Mouse (Mus musculus) heart, embryonic 13.5 days (tissue): Measurements from ENCODE around the gene Ddx11. TPM values are rescaled to one million over a fixed set of nuclear protein-coding genes. Genes with fewer than 3 reads are reported as not detected.

Experiments
- ATAC-seq: fragments of 200-750 bp; cut with Nextera tagmentation; 2 replicates; pipeline ENCODE4 v1.8.0; 2017; ENCODE audit warnings: moderate TSS enrichment; ENCODE audit not compliant: insufficient number of reproducible peaks, low FRiP score, low TSS enrichment; ENCODE audit errors: extremely low read depth
- H3K27ac ChIP-seq: fragments of 300-500 bp; sonication (generic); replicated peaks from 2 replicates; pipeline ENCODE4 v1.5.1; 2015; ENCODE audit warnings: moderate library complexity, mild to moderate bottlenecking, inconsistent platforms
- H3K27me3 ChIP-seq: fragments of 300-500 bp; sonication (generic); replicated peaks from 2 replicates; pipeline ENCODE4 v1.6.1; 2015; ENCODE audit warnings: mild to moderate bottlenecking, inconsistent platforms
- H3K36me3 ChIP-seq: fragments of 300-500 bp; sonication (generic); 2 replicates; pipeline ENCODE4 v1.6.1; 2015; ENCODE audit warnings: mild to moderate bottlenecking, inconsistent platforms
- H3K4me1 ChIP-seq: fragments of 300-500 bp; sonication (generic); 2 replicates; pipeline ENCODE4 v1.6.1; 2015; ENCODE audit warnings: inconsistent platforms
- H3K4me2 ChIP-seq: fragments of 300-500 bp; sonication (generic); 2 replicates; pipeline ENCODE4 v1.6.1; 2015; ENCODE audit warnings: inconsistent platforms, mild to moderate bottlenecking, moderate library complexity
- H3K4me3 ChIP-seq: fragments of 300-500 bp; sonication (generic); 2 replicates; pipeline ENCODE4 v1.5.1; 2015; ENCODE audit warnings: moderate library complexity, mild to moderate bottlenecking, inconsistent platforms
- H3K9ac ChIP-seq: fragments of 300-500 bp; sonication (generic); 2 replicates; pipeline ENCODE4 v1.6.1; 2015; ENCODE audit warnings: inconsistent platforms, mild to moderate bottlenecking, moderate library complexity
- H3K9me3 ChIP-seq: fragments of 300-500 bp; sonication (generic); 2 replicates; pipeline ENCODE4 v1.6.1; 2016; ENCODE audit warnings: inconsistent platforms
- WGBS: fragments of 180-500 bp; shearing (Covaris S2); methylation state at CpG from one replicate; pipeline ENCODE4 v1.1.7; 2015; ENCODE audit warnings: mixed read lengths; 5-methylcytosine and 5-hydroxymethylcytosine counted together
- polyA plus RNA-seq: library from polyadenylated mRNA; unstranded; fragments of >200 nt; fragmentation: Nextera tagmentation; extraction: Ambion mirVana; gene quantifications from 2 replicates; pipeline ENCODE4 v1.2.1, GENCODE M21; 2015

The Ddx11 gene
- polyA plus RNA-seq, result 12.6 and 12.7 TPM in 2 replicates

DNA sequence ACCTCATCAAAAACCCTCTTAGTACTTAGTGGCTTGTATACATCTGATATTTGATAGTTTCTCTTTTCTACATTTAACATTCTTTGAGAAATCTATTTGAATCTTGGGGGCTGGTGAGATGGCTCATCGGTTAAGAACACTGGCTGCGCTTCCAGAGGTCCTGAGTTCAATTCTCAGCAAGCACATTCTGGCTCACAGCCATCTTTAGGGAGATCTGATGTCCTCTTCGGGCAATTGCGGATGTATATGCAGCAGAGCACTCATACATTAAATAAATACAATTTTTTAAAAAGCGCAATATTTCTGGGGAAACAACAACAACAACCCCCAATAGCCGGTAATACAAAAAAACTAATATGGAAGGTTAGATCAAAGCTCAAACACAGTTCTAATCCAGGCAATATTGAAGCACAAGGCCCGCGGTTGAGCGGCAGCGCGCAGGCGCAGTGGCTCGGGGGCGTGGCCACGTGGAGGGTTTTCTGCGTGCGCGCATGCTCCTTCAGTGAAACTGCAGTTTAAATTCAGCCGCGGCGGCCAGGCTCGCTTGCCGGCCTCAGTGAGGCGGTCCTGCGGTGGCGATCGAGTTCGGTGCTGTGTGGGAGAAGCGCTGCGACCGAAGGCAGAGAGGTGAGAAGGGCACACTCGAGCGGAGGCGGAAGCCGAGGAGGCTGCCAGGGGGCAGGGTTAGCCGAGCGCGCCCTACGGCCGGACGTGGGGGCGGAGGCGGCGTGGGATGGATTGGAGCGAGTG, at the start of gene Ddx11:
TSS of gene Ddx11 (plus strand) at position 455 of the 750 bp plus-strand sequence.
- H3K4me2 ChIP-seq, result peak within 1 kb of the TSS; percentile 74
- H3K27me3 ChIP-seq, result no peaks in the 10 kb centered on the region
- peak within 1 kb of the TSS; percentile 91 for H3K27ac ChIP-seq
- H3K4me3 ChIP-seq, result peak within 1 kb of the TSS; percentile 88
- no peaks in the 10 kb centered on the region for H3K9me3 ChIP-seq
- ATAC-seq, result peak; percentile 80
- 6% methylated on average over 45 of the region's 45 CpGs for WGBS
- H3K36me3 ChIP-seq, result peaks cover 46% of the 10 kb centered on the region
- H3K9ac ChIP-seq, result peak within 1 kb of the TSS; percentile 88
- H3K4me1 ChIP-seq, result peaks cover 18% of the 10 kb centered on the region

DNA sequence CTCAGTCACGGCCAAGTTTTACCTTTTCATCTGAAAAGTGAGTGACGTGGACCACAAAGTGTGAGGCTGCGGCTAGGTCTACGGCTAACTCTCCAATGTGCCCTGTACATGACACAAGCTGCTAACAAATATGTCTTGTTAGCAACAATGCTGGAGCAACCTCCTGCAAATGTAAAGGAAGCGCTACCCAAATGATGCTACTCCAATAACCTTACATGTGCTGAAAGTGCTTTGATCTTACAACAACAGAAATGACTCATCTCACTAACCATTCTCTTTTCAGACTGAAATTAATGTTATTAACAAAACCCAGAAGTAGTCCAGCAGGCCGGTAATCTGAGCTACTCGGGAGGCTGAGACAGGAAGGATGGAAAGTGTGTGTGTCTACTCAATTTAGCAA, 49.3 kb upstream of the Ddx11 start:
- Histone ChIP-seq H3K27me3 (no peaks in the 10 kb centered on the region), H3K9me3 (no peaks in the 10 kb centered on the region), H3K4me1 (peaks cover 20% of the 10 kb centered on the region), H3K9ac (no peak overlapping the region), H3K4me2 (no peak overlapping the region), H3K4me3 (no peak overlapping the region), H3K36me3 (peaks cover 11% of the 10 kb centered on the region), H3K27ac (no peak overlapping the region)
- no peak for ATAC-seq
- 87% methylated on average over 7 of the region's 7 CpGs for WGBS

DNA sequence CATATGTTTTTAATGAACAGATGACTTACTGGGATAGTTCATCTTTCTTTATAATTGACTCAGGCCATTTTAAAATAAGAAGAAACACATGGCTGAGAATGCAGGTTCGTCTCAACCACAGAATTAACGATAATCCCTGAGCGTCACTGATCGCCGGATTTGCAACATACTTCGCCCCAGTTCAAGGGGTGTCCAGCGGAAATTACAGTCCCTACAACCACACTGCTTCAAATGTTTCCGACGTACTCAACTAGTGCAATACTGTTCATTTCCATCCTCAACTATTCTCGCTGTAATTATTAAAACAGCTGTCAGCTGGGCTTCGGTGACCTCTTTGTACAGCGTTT, 47.5 kb upstream of the Ddx11 start:
- ATAC-seq, result no peak
- Histone ChIP-seq H3K4me2 (peak overlapping the region; percentile 86), H3K4me3 (peak overlapping the region; percentile 95), H3K27me3 (no peaks in the 10 kb centered on the region), H3K9me3 (no peaks in the 10 kb centered on the region), H3K27ac (peak overlapping the region; percentile 94), H3K9ac (peak overlapping the region; percentile 92), H3K36me3 (peaks cover 27% of the 10 kb centered on the region), H3K4me1 (peaks cover 20% of the 10 kb centered on the region)
- 8% methylated on average over 12 of the region's 12 CpGs for WGBS

DNA sequence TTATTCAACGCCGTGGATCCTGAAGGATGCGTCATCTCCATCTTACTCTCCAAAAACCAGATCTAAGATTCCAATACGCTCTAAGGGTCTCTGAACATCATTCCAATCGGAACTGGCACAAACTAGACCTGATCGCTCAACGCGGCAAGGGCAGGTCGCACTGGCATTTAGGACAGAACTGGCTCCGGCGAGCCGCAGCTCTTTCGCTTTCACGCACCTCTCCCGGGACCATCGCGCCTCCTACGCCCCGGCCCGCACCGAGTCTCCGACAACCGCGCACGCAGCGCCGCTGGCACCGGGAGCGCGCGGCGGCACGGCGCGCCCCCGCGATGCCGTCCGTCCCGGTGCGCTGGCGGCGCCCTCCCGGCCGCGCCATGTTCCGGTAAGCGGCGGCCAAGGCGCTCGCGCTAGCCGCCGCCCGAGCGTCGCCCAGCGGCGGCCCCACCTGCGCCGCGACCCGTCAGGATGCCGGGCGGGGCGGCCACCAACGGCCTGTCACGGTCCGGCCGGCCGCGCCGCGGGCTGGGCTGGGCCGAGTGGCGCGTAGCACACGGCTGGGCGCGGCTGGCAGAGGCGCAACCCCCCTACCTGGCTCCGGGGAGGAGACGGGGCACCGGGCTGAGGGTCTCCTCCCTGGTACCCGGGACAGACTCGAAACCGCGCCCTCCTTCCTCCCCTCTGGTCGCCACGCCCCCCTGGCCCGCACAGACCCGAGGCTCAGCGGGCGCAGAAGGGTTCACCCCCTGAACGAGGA, 47.0 kb upstream of the Ddx11 start:
- under 1% methylated on average over 74 of the region's 95 CpGs for WGBS
- H3K4me1 ChIP-seq, result peaks cover 20% of the 10 kb centered on the region
- H3K4me3 ChIP-seq, result peak overlapping the region; percentile 95
- H3K27me3 ChIP-seq, result no peaks in the 10 kb centered on the region
- peaks cover 32% of the 10 kb centered on the region for H3K36me3 ChIP-seq
- peak overlapping the region; percentile 86 for H3K4me2 ChIP-seq
- ATAC-seq, result peak; percentile 66
- H3K27ac ChIP-seq, result peak overlapping the region; percentile 94
- H3K9me3 ChIP-seq, result no peaks in the 10 kb centered on the region
- H3K9ac ChIP-seq, result peak overlapping the region; percentile 92

GRCm38 (mm10) chr17:66076934-66077333, 46.4 kb upstream of the Ddx11 start, which contains the start of gene Ankrd12:
Ankrd12 (minus strand) TSS chr17:66077089.
- WGBS, result under 1% methylated on average over 53 of the region's 53 CpGs

DNA sequence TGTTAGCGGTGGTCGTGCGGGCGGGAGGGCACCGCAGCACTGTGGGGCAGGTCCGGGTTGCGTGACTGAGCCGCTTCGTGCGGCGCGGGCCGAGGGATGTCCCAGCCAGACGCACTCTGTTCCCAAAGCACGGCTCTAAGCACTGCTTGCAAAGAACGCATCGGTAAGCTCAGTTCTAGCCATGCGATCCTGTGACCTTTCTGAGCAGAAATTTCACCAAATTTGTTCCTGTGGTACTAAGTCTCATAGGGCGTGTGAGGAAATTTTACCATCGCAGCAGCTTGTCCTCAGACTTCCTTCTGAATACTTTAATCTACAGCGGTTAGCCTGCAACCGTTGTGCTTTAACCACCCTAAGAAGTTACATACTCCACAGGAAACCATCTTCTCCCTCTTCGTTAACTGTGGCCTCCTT, 45.9 kb upstream of the Ddx11 start:
- Histone ChIP-seq H3K4me3 (peak overlapping the region; percentile 95), H3K27me3 (no peaks in the 10 kb centered on the region), H3K27ac (peak overlapping the region; percentile 94), H3K9ac (peak overlapping the region; percentile 92), H3K4me2 (peak overlapping the region; percentile 86), H3K36me3 (peaks cover 37% of the 10 kb centered on the region), H3K4me1 (peaks cover 20% of the 10 kb centered on the region), H3K9me3 (no peaks in the 10 kb centered on the region)
- ATAC-seq, result peak; percentile 47; the same call in 1 of the 2 replicates
- under 1% methylated on average over 23 of the region's 23 CpGs for WGBS

More at GRCm38 (mm10) chr17:66076934-66077333, 46.4 kb upstream of the Ddx11 start, which contains the start of gene Ankrd12:
- Histone ChIP-seq H3K27me3 (no peaks in the 10 kb centered on the region), H3K4me1 (peaks cover 20% of the 10 kb centered on the region), H3K9me3 (no peaks in the 10 kb centered on the region), H3K27ac (peak within 1 kb of the TSS; percentile 94), H3K36me3 (peaks cover 37% of the 10 kb centered on the region), H3K9ac (peak within 1 kb of the TSS; percentile 92), H3K4me3 (peak within 1 kb of the TSS; percentile 95), H3K4me2 (peak within 1 kb of the TSS; percentile 86)
- peak; percentile 97 for ATAC-seq

GRCm38 (mm10) chr17:66084486-66084885, 38.8 kb upstream of the Ddx11 start:
- no peaks in the 10 kb centered on the region for H3K27me3 ChIP-seq
- no peaks in the 10 kb centered on the region for H3K9me3 ChIP-seq
- no peak overlapping the region for H3K9ac ChIP-seq
- no peak for ATAC-seq
- H3K4me2 ChIP-seq, result no peak overlapping the region
- 13% methylated on average over 1 of the region's 1 CpGs for WGBS
- H3K4me3 ChIP-seq, result no peak overlapping the region
- H3K36me3 ChIP-seq, result peaks cover 77% of the 10 kb centered on the region
- no peak overlapping the region for H3K27ac ChIP-seq
- H3K4me1 ChIP-seq, result no peaks in the 10 kb centered on the region

GRCm38 (mm10) chr17:66085038-66085437, 38.3 kb upstream of the Ddx11 start:
- H3K9ac ChIP-seq, result no peak overlapping the region
- H3K4me2 ChIP-seq, result no peak overlapping the region
- 76% methylated on average over 1 of the region's 1 CpGs for WGBS
- no peaks in the 10 kb centered on the region for H3K4me1 ChIP-seq
- ATAC-seq, result no peak
- no peak overlapping the region for H3K27ac ChIP-seq
- no peaks in the 10 kb centered on the region for H3K27me3 ChIP-seq
- H3K36me3 ChIP-seq, result peaks cover 74% of the 10 kb centered on the region
- H3K9me3 ChIP-seq, result no peaks in the 10 kb centered on the region
- H3K4me3 ChIP-seq, result no peak overlapping the region

- no peak overlapping the region for H3K9ac ChIP-seq
- H3K4me2 ChIP-seq, result no peak overlapping the region
- H3K27ac ChIP-seq, result no peak overlapping the region
- no peaks in the 10 kb centered on the region for H3K9me3 ChIP-seq
- no peaks in the 10 kb centered on the region for H3K27me3 ChIP-seq
- no peak overlapping the region for H3K4me3 ChIP-seq
- ATAC-seq, result no peak
- H3K4me1 ChIP-seq, result peaks cover 4% of the 10 kb centered on the region; the same call in 1 of the 2 replicates
- peaks cover 71% of the 10 kb centered on the region for H3K36me3 ChIP-seq
Measured at GRCm38 (mm10) chr17:66090251-66090650, 33.1 kb upstream of the Ddx11 start.

GRCm38 (mm10) chr17:66091392-66091791, 31.9 kb upstream of the Ddx11 start:
- H3K4me1 ChIP-seq, result peaks cover 4% of the 10 kb centered on the region; the same call in 1 of the 2 replicates
- 86% methylated on average over 2 of the region's 2 CpGs for WGBS
- no peak overlapping the region for H3K4me2 ChIP-seq
- no peak for ATAC-seq
- H3K36me3 ChIP-seq, result peaks cover 62% of the 10 kb centered on the region
- H3K9ac ChIP-seq, result no peak overlapping the region; the same call in 1 of the 2 replicates
- no peaks in the 10 kb centered on the region for H3K9me3 ChIP-seq
- H3K4me3 ChIP-seq, result no peak overlapping the region
- no peak overlapping the region for H3K27ac ChIP-seq
- H3K27me3 ChIP-seq, result no peaks in the 10 kb centered on the region

- H3K36me3 ChIP-seq, result peaks cover 55% of the 10 kb centered on the region
- no peak overlapping the region for H3K9ac ChIP-seq
- 96% methylated on average over 2 of the region's 2 CpGs for WGBS
- ATAC-seq, result no peak
- H3K4me1 ChIP-seq, result peaks cover 4% of the 10 kb centered on the region; the same call in 1 of the 2 replicates
- H3K9me3 ChIP-seq, result no peaks in the 10 kb centered on the region
- no peak overlapping the region for H3K27ac ChIP-seq
- no peak overlapping the region for H3K4me3 ChIP-seq
- no peak overlapping the region for H3K4me2 ChIP-seq
- H3K27me3 ChIP-seq, result no peaks in the 10 kb centered on the region
Measured at GRCm38 (mm10) chr17:66092065-66092464, 31.3 kb upstream of the Ddx11 start.
